Mouse (Mus musculus): Measurements from ENCODE around the gene Zfr2. TPM values are rescaled to one million over a fixed set of nuclear protein-coding genes. Genes with fewer than 3 reads are reported as not detected.

Gene Zfr2
- polyA plus RNA-seq, 1 experiment from 2014 or later: 21.6 TPM

DNA sequence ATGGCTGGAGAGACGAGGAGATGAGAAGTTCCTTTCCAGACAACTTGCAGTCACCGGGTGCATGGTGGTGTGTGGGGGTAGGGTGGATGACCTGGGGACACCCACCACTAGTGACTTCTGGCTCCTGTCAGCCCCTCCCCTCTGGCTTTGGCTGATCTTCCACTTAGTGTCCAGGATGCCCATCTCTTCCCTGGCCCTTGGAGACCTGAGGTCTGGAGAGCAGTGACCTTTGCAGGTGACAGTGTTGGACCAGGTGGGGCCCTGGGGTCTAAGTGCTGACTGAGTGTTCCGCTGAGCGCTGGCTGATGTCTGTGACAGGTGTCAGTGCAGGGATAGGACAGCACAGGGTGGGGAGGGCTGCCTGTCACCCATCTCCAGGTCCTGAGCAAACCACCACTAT lies 37.7 kb upstream of the Zfr2 start:
- Histone ChIP-seq H3K27ac (no peak overlapping the region), H3K4me3 (no peak overlapping the region), H3K36me3 (peaks cover 14% of the 10 kb centered on the region), H3K9ac (no peak overlapping the region), H3K4me2 (no peak overlapping the region), H3K9me3 (no peaks in the 10 kb centered on the region), H3K27me3 (peaks cover 57% of the 10 kb centered on the region), H3K4me1 (replicated peaks) (peaks cover 28% of the 10 kb centered on the region)
- 76% methylated on average over 4 of the region's 4 CpGs for WGBS
- no peak for ATAC-seq (ENCODE audit: low FRiP score)

DNA sequence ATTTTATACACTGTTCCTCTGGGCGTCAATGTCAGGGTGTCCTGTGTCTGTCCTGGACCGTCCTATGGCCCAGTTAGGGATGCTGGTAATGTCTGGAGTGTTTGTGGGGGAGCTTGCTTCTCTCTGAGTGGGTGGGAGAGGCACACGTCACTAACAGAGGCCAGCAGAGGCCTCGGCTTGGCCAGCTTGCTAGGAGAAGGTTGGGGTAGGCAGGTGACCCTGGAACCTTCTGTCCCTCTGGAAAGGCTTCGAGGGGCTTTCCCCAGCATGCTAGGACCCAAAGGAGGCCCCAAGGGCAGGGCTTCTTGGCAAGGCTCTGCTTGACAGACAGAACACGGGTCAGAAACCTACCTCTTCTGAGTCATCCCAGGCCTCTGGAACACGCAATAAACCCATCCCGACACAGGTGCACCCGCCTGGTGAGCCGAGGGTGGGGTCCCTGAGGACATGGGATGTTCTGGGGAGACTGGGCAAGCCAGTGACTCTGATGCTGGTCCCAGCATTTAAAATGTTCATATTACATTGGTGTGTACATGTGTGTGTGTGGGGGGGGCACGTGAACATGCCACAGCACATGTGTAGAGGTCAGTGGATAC lies 36.4 kb upstream of the Zfr2 start:
- WGBS: 64% methylated on average over 11 of the region's 11 CpGs
- no peak for ATAC-seq (ENCODE audit: low FRiP score)
- Histone ChIP-seq H3K4me3 (no peak overlapping the region), H3K27ac (no peak overlapping the region), H3K27me3 (peaks cover 57% of the 10 kb centered on the region), H3K9me3 (no peaks in the 10 kb centered on the region), H3K9ac (no peak overlapping the region), H3K36me3 (peaks cover 1% of the 10 kb centered on the region; the same call in 1 of the 2 replicates), H3K4me2 (no peak overlapping the region), H3K4me1 (replicated peaks) (peaks cover 26% of the 10 kb centered on the region)

DNA sequence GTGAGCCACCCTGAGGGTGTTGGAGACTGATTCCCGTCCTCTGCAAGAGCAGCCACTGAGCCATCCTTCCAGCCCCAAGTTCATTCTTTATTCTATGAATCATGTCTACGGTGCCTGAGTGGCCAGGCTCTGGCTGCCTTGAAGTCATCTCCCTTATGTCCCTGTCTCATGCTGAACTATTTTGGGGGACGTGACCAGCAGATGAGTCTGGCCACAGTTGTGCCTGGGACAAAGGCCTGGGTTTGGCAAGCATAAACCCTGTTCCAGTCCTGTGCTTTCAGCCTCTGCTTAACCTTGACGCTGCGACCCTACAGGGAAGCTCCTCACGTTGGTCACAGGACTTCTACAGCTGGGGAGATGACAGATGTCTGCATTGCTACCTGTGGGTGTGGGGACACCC lies 35.6 kb upstream of the Zfr2 start:
- WGBS: 50% methylated on average over 6 of the region's 6 CpGs
- Histone ChIP-seq H3K4me3 (no peak overlapping the region), H3K27me3 (peaks cover 57% of the 10 kb centered on the region), H3K27ac (no peak overlapping the region), H3K9me3 (no peaks in the 10 kb centered on the region), H3K36me3 (no peaks in the 10 kb centered on the region), H3K4me2 (no peak overlapping the region), H3K9ac (no peak overlapping the region), H3K4me1 (replicated peaks) (peaks cover 19% of the 10 kb centered on the region)
- no peak for ATAC-seq (ENCODE audit: low FRiP score)

DNA sequence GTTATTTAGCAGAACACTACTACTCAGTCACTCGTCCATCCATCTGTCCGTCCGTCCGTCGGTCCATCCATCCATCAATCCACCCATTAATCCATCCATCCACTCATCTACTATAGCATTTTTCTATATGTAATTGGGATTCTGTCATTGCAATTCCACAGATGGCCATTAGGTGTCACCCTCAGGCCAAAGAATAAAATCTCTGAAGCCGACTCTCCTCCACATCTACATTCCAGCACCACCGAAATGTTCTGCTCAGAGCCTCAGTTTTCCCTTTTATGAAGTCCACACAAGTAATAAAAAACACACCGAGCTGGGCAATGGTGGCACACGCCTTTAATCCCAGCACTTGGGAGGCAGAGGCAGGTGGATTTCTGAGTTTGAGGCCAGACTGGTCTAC lies 34.7 kb upstream of the Zfr2 start:
- Histone ChIP-seq H3K4me3 (no peak overlapping the region), H3K9ac (no peak overlapping the region), H3K4me2 (no peak overlapping the region), H3K36me3 (no peaks in the 10 kb centered on the region), H3K4me1 (replicated peaks) (peaks cover 13% of the 10 kb centered on the region), H3K9me3 (no peaks in the 10 kb centered on the region), H3K27ac (no peak overlapping the region), H3K27me3 (peaks cover 57% of the 10 kb centered on the region)
- WGBS: 6% methylated on average over 9 of the region's 9 CpGs
- no peak for ATAC-seq (ENCODE audit: low FRiP score)

DNA sequence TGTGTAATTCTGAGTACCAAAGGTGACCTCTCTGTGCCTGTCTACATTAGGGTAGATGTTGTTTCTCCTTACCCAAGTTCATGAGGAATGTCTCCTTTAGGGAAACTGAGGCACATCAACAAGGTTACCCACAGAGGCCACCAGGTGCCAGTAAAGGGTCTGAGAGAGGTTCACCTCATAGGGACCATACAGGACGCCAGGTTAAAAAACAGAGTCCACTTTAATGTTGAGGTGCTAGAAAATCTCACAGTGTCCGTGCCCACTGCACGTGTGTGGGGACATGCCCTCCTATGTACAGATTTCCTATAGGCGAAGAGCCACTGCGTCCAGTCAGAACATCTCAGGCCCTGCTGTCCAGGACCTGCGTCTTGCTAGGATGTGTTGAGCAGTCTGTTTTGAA lies 34.0 kb upstream of the Zfr2 start:
- H3K27ac ChIP-seq: no peak overlapping the region
- H3K9me3 ChIP-seq: no peaks in the 10 kb centered on the region
- WGBS: 91% methylated on average over 6 of the region's 6 CpGs
- no peaks in the 10 kb centered on the region for H3K36me3 ChIP-seq
- H3K4me3 ChIP-seq: no peak overlapping the region
- H3K27me3 ChIP-seq: peaks cover 56% of the 10 kb centered on the region
- no peak for ATAC-seq (ENCODE audit: low FRiP score)
- H3K4me1 ChIP-seq (replicated peaks): peaks cover 7% of the 10 kb centered on the region
- H3K9ac ChIP-seq: no peak overlapping the region
- H3K4me2 ChIP-seq: no peak overlapping the region

DNA sequence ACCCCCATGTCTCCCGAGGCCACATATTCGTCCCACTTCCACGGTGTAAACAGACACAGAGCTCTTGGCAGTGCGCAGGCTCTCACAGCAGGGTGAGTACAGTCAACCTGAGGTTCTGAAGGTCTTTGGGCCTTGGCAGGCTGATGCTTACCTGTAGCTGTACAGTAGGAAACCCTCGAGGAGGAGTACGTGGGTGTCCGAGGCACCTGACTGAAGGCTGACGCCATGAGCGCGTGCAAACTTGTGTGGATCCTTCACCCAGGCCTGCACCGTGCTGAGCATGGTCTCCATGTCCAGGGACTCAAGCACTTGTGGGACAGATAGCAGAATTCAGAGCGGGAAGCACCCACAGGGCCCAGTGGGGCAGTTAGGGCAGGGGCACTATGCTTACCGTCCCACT lies 32.8 kb upstream of the Zfr2 start:
- Histone ChIP-seq H3K4me3 (no peak overlapping the region), H3K9me3 (no peaks in the 10 kb centered on the region), H3K27ac (no peak overlapping the region), H3K9ac (no peak overlapping the region), H3K36me3 (peaks cover 10% of the 10 kb centered on the region), H3K27me3 (peaks cover 44% of the 10 kb centered on the region), H3K4me2 (no peak overlapping the region), H3K4me1 (replicated peaks) (no peaks in the 10 kb centered on the region)
- 86% methylated on average over 13 of the region's 13 CpGs for WGBS
- no peak for ATAC-seq (ENCODE audit: low FRiP score)

DNA sequence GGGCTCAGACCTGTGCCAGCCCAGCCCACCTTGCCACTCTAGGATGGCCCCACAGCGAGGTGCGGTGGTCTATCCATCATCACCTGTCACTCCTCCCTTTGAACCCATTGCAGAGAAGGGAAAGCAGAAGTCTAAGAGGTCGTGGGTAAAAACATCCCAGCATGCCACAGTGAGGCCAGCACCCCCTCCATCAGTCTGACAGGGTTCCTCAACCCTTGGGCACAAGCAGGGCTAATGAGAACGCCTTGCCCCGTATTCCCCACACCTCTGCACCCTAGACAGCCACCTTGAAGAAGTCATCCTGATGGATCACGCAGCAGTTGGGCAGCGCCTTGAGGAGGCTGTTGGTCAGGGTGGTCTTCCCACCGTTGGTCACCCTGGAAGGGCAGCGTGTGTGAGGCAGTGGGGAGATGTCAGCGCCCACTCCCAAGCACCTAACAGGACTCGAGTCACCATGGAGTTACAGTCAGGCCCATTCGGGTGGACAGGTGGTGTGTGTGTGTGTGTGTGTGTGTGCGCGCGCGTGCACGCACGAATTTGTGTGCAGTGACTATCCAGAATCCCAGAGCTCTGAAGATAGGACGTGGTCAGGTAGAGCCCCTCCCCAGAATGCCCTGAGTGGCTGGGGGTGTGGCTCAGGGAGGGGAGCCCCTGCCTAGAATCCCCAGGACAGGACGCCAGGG lies 32.2 kb upstream of the Zfr2 start:
- no peaks in the 10 kb centered on the region for H3K4me1 ChIP-seq (replicated peaks)

DNA sequence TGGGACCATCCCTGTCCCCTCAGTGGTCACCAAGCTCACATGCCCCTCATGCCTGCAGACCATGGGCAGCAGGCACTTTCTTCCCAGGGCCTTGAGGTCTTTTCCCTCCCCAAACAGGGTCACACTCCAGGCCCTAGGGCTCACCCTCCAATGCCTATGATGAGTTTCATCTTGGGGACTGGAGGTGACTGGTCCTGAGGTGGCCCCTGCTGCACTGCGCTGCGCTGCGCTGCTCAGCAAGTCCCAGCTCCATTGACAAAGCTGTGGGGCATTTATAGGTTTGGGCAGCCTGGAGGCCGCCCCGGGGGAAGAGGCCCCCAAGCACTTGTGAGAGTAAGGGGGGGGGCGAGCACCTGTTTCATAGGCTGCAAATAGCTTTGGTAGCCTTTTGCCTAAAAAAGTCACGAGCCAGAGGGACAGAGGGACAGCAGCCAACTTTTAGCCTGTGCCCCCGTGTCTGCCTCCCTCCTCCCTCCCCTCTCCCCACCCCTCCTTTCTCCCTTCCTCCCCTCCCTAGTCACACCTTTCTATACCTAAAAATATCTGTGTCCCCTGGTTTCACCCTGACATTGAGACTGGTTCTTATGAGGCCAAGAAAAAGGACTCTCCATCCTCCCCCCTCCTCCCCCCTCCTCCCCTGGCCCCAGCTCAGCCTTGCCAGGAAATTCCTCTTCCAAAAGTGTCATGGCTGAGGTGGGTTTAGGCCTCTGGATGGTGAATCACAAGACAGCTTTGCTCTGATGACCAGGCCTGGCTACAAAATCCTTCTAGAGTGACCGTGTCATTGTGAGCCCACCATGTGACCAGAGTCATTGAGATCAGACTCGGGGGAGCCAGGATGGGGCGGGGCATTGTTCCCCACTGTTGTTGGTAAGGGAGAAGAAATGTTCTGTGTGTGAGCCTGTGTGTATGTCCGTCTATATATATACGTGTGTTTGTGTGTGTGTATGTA lies 30.9 kb upstream of the Zfr2 start, which contains the start of gene Nmrk2:
TSS of gene Nmrk2 (minus strand) at position 245 of the 952 bp plus-strand sequence.
- Histone ChIP-seq H3K9ac (peak within 1 kb of the TSS; percentile 20; the same call in 1 of the 2 replicates), H3K4me3 (no peak within 1 kb of the TSS), H3K27ac (no peak within 1 kb of the TSS), H3K36me3 (peaks cover 29% of the 10 kb centered on the region), H3K4me1 (replicated peaks) (no peaks in the 10 kb centered on the region), H3K9me3 (no peaks in the 10 kb centered on the region), H3K4me2 (no peak within 1 kb of the TSS), H3K27me3 (peaks cover 25% of the 10 kb centered on the region)
- ATAC-seq (ENCODE audit: low FRiP score): no peak
- 62% methylated on average over 13 of the region's 13 CpGs for WGBS

More for the DNA sequence above, 32.2 kb upstream of the Zfr2 start:
- H3K36me3 ChIP-seq: peaks cover 17% of the 10 kb centered on the region
- no peaks in the 10 kb centered on the region for H3K9me3 ChIP-seq
- H3K27ac ChIP-seq: no peak overlapping the region
- no peak overlapping the region for H3K4me2 ChIP-seq
- no peak for ATAC-seq (ENCODE audit: low FRiP score)
- 78% methylated on average over 20 of the region's 20 CpGs for WGBS
- H3K4me3 ChIP-seq: no peak overlapping the region
- peaks cover 38% of the 10 kb centered on the region for H3K27me3 ChIP-seq
- H3K9ac ChIP-seq: peak overlapping the region; percentile 20; the same call in 1 of the 2 replicates

DNA sequence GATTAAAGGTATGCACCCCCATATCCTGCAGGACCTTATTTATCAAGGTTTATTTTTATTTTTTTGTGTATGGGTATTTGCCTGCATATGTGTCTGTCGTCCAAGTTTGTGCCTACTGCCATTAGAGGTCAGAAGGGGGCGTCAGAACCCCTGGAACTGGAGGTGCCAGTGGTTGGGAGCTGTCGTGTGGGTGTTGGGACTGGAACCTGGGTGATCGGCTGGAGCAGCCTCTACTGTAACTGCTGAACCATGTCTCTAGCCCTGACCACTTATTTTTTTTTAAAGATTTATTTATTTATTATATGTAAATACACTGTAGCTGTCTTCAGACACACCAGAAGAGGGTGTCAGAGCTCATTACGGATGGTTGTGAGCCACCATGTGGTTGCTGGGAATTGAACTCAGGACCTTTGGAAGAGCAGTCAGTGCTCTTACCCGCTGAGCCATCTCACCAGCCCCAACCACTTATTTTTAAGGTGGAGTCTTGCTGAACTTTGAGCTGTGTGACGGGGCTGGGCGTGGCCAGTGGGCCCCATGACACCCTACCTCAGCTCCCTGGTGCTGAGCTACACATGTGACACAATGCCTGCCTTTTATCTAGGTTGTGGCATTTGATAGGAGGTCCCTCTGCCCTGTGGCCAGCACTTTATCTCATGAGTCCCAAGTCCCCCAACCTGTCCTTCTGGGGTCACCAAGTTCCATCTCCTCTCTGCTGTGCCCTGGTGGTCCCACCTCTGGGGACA lies 29.8 kb upstream of the Zfr2 start:
- H3K9ac ChIP-seq: no peak overlapping the region
- no peak overlapping the region for H3K4me3 ChIP-seq
- peaks cover 18% of the 10 kb centered on the region for H3K27me3 ChIP-seq
- no peaks in the 10 kb centered on the region for H3K9me3 ChIP-seq
- ATAC-seq (ENCODE audit: low FRiP score): peak; percentile 17; the same call in 1 of the 2 replicates
- no peak overlapping the region for H3K4me2 ChIP-seq
- 0 out of 2 replicates have a peak overlapping the region, but pooled peaks have one; percentile 30 for H3K27ac ChIP-seq
- H3K36me3 ChIP-seq: peaks cover 39% of the 10 kb centered on the region
- no peaks in the 10 kb centered on the region for H3K4me1 ChIP-seq (replicated peaks)
- 75% methylated on average over 8 of the region's 8 CpGs for WGBS

DNA sequence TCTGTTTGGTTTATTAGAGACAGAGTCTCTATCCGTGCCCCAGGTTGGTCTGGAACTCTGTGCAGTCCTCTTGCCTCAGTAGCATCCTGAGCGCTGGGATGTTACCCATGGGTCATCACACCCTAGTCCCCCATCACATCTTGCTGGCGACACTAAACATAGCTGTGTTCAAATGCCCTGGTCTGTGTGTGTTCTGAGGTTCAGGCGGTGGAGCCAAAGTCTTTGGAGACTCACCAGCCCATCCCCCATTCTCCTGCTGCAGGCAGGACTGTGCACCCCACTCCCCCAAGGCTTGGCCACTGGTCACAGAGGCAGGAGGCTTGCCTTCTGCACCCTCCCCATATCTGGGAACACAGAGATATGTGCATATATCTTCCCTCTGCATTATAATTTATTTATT lies 28.8 kb upstream of the Zfr2 start:
- 71% methylated on average over 4 of the region's 4 CpGs for WGBS
- Histone ChIP-seq H3K36me3 (peaks cover 47% of the 10 kb centered on the region), H3K27ac (0 out of 2 replicates have a peak overlapping the region, but pooled peaks have one; percentile 30), H3K4me2 (no peak overlapping the region), H3K9ac (no peak overlapping the region), H3K9me3 (no peaks in the 10 kb centered on the region), H3K4me1 (replicated peaks) (no peaks in the 10 kb centered on the region), H3K27me3 (peaks cover 11% of the 10 kb centered on the region), H3K4me3 (no peak overlapping the region)
- 0 out of 2 replicates have a peak, but pooled peaks have one; percentile 21 for ATAC-seq (ENCODE audit: low FRiP score)

DNA sequence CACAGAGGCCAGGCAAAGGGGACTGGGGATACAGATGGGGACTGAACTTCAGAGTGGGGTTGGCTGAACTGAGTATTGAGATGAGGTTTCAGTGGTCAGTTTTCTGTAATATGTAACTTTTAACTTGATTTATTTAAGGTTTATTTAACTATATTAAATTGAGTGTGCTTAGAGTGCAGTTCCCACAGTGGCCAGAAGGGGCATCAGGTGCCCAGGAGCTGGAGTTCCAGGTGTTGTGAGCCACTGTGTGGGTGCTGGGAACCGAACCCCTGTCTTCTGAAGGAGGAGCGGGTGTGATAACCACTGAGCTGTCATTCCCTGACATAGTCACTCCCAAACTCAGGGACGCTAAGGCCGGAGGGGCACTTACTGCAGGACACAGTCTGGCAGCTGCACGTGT lies 22.8 kb upstream of the Zfr2 start:
- 92% methylated on average over 5 of the region's 5 CpGs for WGBS
- no peak for ATAC-seq (ENCODE audit: low FRiP score)
- H3K9ac ChIP-seq: no peak overlapping the region

More for the DNA sequence above, 22.8 kb upstream of the Zfr2 start:
- no peaks in the 10 kb centered on the region for H3K4me1 ChIP-seq (replicated peaks)
- H3K9me3 ChIP-seq: peaks cover 10% of the 10 kb centered on the region; the same call in 1 of the 2 replicates
- H3K4me3 ChIP-seq: no peak overlapping the region
- no peak overlapping the region for H3K27ac ChIP-seq
- no peak overlapping the region for H3K4me2 ChIP-seq
- H3K36me3 ChIP-seq: peaks cover 96% of the 10 kb centered on the region
- no peaks in the 10 kb centered on the region for H3K27me3 ChIP-seq
